Comparison of ENCODE assay signal across 7 mouse cellular contexts in the genomic region with DNA sequence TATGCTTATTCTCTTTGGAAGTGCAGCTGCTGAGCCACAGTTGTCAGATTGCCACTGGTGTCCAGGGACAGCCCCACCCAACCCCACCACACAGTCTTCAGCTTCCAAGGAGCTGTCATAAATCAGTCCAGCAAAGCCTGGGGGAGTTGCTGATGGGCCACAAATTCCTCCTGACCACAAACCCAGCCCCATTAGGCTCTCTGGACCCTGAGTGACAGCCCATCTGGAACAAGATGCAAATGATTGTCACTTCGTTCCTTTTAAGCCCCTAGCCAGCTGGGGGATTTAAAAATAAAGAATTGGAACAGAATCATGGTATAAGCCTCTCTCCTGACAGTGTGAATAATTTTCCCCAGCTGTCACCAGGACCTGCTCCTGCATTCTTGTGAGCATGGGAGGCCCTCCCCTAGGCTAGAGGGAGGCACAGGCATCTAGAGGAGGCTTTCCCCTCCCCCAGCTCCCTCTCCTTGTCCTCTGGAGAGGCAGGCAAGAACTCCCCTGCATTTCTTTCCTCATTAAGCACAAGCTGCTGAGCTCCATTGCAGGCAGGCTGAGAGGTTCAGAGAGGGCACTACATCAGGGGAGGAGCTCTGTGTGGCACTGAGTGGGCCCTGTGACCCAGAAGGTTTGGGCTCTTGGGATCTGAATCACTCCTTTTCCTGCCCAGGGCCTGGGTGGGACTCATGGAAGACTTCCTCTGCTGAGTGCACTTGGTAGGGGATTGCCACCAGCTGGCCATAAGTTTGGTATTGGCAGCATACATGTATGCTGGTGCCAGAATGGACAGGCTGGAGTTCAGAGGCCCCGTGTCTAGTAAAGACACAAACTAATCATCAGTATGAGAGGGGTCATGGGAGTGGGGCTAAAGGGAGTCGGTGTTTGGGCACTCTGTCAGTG.
DNase-seq lines count a peak whose midpoint lies in the region; ATAC-seq and TF ChIP-seq lines count a peak whose summit lies in the region.

No protein-coding gene starts in this region.

- no peak for TF ChIP-seq CTCF in C2C12 (IDR thresholded peaks at IDR 0.05; ENCODE audit: control insufficient read depth, insufficient read depth, insufficient read length)

- no peak overlapping the region for H3K9ac ChIP-seq in kidney, embryonic 16.5 days (replicated peaks; ENCODE audit: low read length)
- H3K9ac ChIP-seq in midbrain, embryonic 14.5 days (replicated peaks; ENCODE audit: low read length): no peak overlapping the region

- H3ac ChIP-seq in C2C12 (ENCODE audit: control insufficient read depth, insufficient read length, low read depth): no peak overlapping the region

- H3K27ac ChIP-seq in kidney, embryonic 16.5 days (ENCODE audit: low read length): peak overlapping the region; percentile 74
- H3K27ac ChIP-seq in midbrain, embryonic 14.5 days (replicated peaks; ENCODE audit: low read depth, low read length): peak overlapping the region; percentile 64

- H3K36me3 ChIP-seq in C2C12 (ENCODE audit: control insufficient read depth, insufficient read depth): no peaks in the 10 kb centered on the region
- no peaks in the 10 kb centered on the region for H3K36me3 ChIP-seq in kidney, embryonic 16.5 days (ENCODE audit: insufficient read depth, low read length)
- H3K36me3 ChIP-seq in midbrain, embryonic 14.5 days (ENCODE audit: control insufficient read depth, insufficient read depth, low read length): no peaks in the 10 kb centered on the region

- peaks cover 30% of the 10 kb centered on the region; the same call in 1 of the 2 replicates for H3K4me1 ChIP-seq in kidney, embryonic 16.5 days (ENCODE audit: insufficient read depth, low read length)
- peaks cover 10% of the 10 kb centered on the region; the same call in 1 of the 2 replicates for H3K4me1 ChIP-seq in midbrain, embryonic 14.5 days (ENCODE audit: control insufficient read depth, insufficient read depth, low read length)

- no peaks in the 10 kb centered on the region for H3K79me3 ChIP-seq in C2C12 (ENCODE audit: low read depth)

- peak; percentile 93 for ATAC-seq in kidney, embryonic 16.5 days (ENCODE audit: low FRiP score, low TSS enrichment)
- ATAC-seq in midbrain, embryonic 14.5 days (ENCODE audit: low FRiP score, low TSS enrichment): peak; percentile 91

- H3K27me3 ChIP-seq in C2C12 (ENCODE audit: control insufficient read depth, insufficient read depth, insufficient read length): no peaks in the 10 kb centered on the region
- peaks cover 14% of the 10 kb centered on the region; the same call in 1 of the 2 replicates for H3K27me3 ChIP-seq in kidney, embryonic 16.5 days (ENCODE audit: insufficient read depth, low read length)
- H3K27me3 ChIP-seq in midbrain, embryonic 14.5 days (ENCODE audit: control insufficient read depth, insufficient read depth, low read length): no peaks in the 10 kb centered on the region

- no peak overlapping the region for H3K4me3 ChIP-seq in C2C12 (ENCODE audit: insufficient read depth, poor library complexity, severe bottlenecking)
- no peak overlapping the region for H3K4me3 ChIP-seq in kidney, embryonic 16.5 days (ENCODE audit: low read length)
- H3K4me3 ChIP-seq in midbrain, embryonic 14.5 days (replicated peaks; ENCODE audit: low read depth, low read length): no peak overlapping the region

- no peaks in the 10 kb centered on the region for H3K79me2 ChIP-seq in C2C12 (ENCODE audit: control insufficient read depth, insufficient read depth)

- no peaks in the 10 kb centered on the region for H3K9me3 ChIP-seq in kidney, embryonic 16.5 days (ENCODE audit: low read length)
- H3K9me3 ChIP-seq in midbrain, embryonic 14.5 days (ENCODE audit: control insufficient read depth, low read length): no peaks in the 10 kb centered on the region

- WGBS in kidney, embryonic 16.5 days: 38% methylated on average over 3 of the region's 3 CpGs
- 46% methylated on average over 3 of the region's 3 CpGs for WGBS in midbrain, embryonic 14.5 days

- no peak overlapping the region for H3K4me2 ChIP-seq in kidney, embryonic 16.5 days (replicated peaks; ENCODE audit: low read depth, low read length)
- no peak overlapping the region for H3K4me2 ChIP-seq in midbrain, embryonic 14.5 days (ENCODE audit: low read length)

- DNase-seq in NIH3T3 (ENCODE audit: low read depth): peak; percentile 75
- DNase-seq in frontal cortex, postnatal 10 days (ENCODE audit: low spot score in 2 of 2): peak; percentile 34 to 60
- peak; percentile 73 for DNase-seq in midbrain, embryonic 14.5 days
- no peak for DNase-seq in B cell, adult 2 months
- DNase-seq in thymus, postnatal 0 days (ENCODE audit: low spot score): no peak

TF ChIP-seq in C2C12, 6 proteins besides CTCF, POLR2A, EP300 and RAD21:
- TF ChIP-seq MYOD1 (IDR thresholded peaks at IDR 0.05; ENCODE audit: control insufficient read depth, insufficient read length, low read depth) (peak; percentile 46), FOSL1 (IDR thresholded peaks at IDR 0.05; ENCODE audit: insufficient read depth, low read length, poor library complexity, severe bottlenecking) (no peak)

Comparison
In these comparisons a context has a peak if more than half of its experiments do, and no peak if none do; other contexts are left out.
1. DNase-seq: peak in NIH3T3 (single experiment), frontal cortex, postnatal 10 days (2 of 2) and midbrain, embryonic 14.5 days (single experiment); none in B cell, adult 2 months (0 of 2) and thymus, postnatal 0 days (single experiment).